Mouse (Mus musculus) myocyte (in vitro differentiated cells): Measurements from ENCODE around the gene Gm20388.

Experiments used
- CEBPB ChIP-seq: IDR thresholded peaks from 2 replicates; pipeline ENCODE4 v1.6.1; 2011; ENCODE audit warnings: mild to moderate bottlenecking, moderate library complexity; ENCODE audit not compliant: poor library complexity, insufficient read depth, severe bottlenecking
- E2F4 ChIP-seq: IDR thresholded peaks from one replicate; pipeline ENCODE4 v1.6.1; 2011; ENCODE audit warnings: mild to moderate bottlenecking, control low read depth, moderate library complexity; ENCODE audit not compliant: insufficient read depth
- MAX ChIP-seq: IDR thresholded peaks from one replicate; pipeline ENCODE4 v1.6.1; 2011; ENCODE audit warnings: low read depth, mild to moderate bottlenecking, control low read depth
- MYOD1 ChIP-seq, 3 experiments: IDR thresholded peaks; one replicate each; pipeline ENCODE4 v1.6.1; 2011; ENCODE audit warnings: control low read depth in 2 of 3, low read depth in 2 of 3, mild to moderate bottlenecking in 2 of 3, moderate library complexity in 1 of 3; ENCODE audit not compliant: insufficient read length in 2 of 3, control insufficient read depth in 1 of 3
- MYOG ChIP-seq, 3 experiments: IDR thresholded peaks; one replicate each; pipeline ENCODE4 v1.6.1; 2011; ENCODE audit warnings: control low read depth in 2 of 3, low read depth in 2 of 3, mild to moderate bottlenecking in 2 of 3; ENCODE audit not compliant: insufficient read length in 2 of 3, control insufficient read depth in 1 of 3, insufficient read depth in 1 of 3
- POLR2A ChIP-seq: IDR thresholded peaks from one replicate; pipeline ENCODE4 v1.6.1; 2011; ENCODE audit warnings: low read depth, mild to moderate bottlenecking, control low read depth, moderate library complexity; ENCODE audit not compliant: insufficient read length
- TCF12 ChIP-seq: IDR thresholded peaks from one replicate; pipeline ENCODE4 v1.6.1; 2011; ENCODE audit warnings: mild to moderate bottlenecking, control low read depth; ENCODE audit not compliant: poor library complexity, insufficient read depth, severe bottlenecking
- TCF3 ChIP-seq: IDR thresholded peaks from one replicate; pipeline ENCODE4 v1.6.1; 2011; ENCODE audit warnings: low read depth, control low read depth; ENCODE audit not compliant: insufficient read length
- USF1 ChIP-seq: IDR thresholded peaks from one replicate; pipeline ENCODE4 v1.6.1; 2011; ENCODE audit warnings: low read depth, mild to moderate bottlenecking, control low read depth, moderate library complexity

GRCm38 (mm10) chr8:120096486-120096885, 185.8 kb downstream of the Gm20388 start:
- TF ChIP-seq MYOG (IDR thresholded peaks at IDR 0.05; ENCODE audit: control insufficient read depth in 1 of 3, insufficient read depth in 1 of 3, insufficient read length in 2 of 3, low read depth in 2 of 3) (no peak), POLR2A (no peak), E2F4 (no peak), MAX (no peak), USF1 (no peak), MYOD1 (IDR thresholded peaks at IDR 0.05; ENCODE audit: control insufficient read depth in 1 of 3, insufficient read length in 2 of 3, low read depth in 2 of 3) (no peak), CEBPB (no peak), TCF12 (no peak), TCF3 (no peak)
